Mouse (Mus musculus) MEL (cell line): ENCODE results near the gene Fam19a3. TPM values are rescaled to one million over a fixed set of nuclear protein-coding genes. Genes with fewer than 3 reads are reported as not detected.

Experiments used
- DNase-seq: peaks from one replicate; pipeline ENCODE4 v3.0.0; 2011; ENCODE audit warnings: low read depth, low spot score
- H3K27ac ChIP-seq: 2 replicates; pipeline ENCODE4 v1.5.1; 2012; ENCODE audit warnings: low read depth, mild to moderate bottlenecking, control low read depth, low read length, moderate library complexity; ENCODE audit not compliant: control insufficient read depth
- H3K27me3 ChIP-seq, 2 experiments: fragments of 150-350 bp in 1 of 2; sonication (generic) in 1 of 2; 2 replicates each; pipeline ENCODE4 v1.6.1; 2012; ENCODE audit warnings: low read length in 2 of 2, mild to moderate bottlenecking in 2 of 2, improper control_type of control experiment in 1 of 2, moderate library complexity in 1 of 2; ENCODE audit not compliant: insufficient read depth in 2 of 2, control insufficient read depth in 1 of 2
- H3K36me3 ChIP-seq, 2 experiments: 2 replicates each; pipeline ENCODE4 v1.6.1; 2012 to 2014; ENCODE audit warnings: low read length in 2 of 2, improper control_type of control experiment in 1 of 2, inconsistent platforms in 1 of 2, mild to moderate bottlenecking in 1 of 2; ENCODE audit not compliant: insufficient read depth in 2 of 2, control insufficient read depth in 1 of 2
- H3K4me1 ChIP-seq, 2 experiments: fragments of 150-350 bp in 1 of 2; sonication (generic) in 1 of 2; 2 replicates each; pipeline ENCODE4 v1.6.1; 2012; ENCODE audit warnings: low read length in 2 of 2, improper control_type of control experiment in 1 of 2, mild to moderate bottlenecking in 1 of 2; ENCODE audit not compliant: insufficient read depth in 2 of 2, control insufficient read depth in 1 of 2
- H3K4me3 ChIP-seq, 2 experiments: fragments of 150-350 bp in 1 of 2; sonication (generic) in 1 of 2; 2 replicates each; pipeline ENCODE4 v1.5.1; 2012; ENCODE audit warnings: low read depth in 2 of 2, low read length in 2 of 2, mild to moderate bottlenecking in 2 of 2, moderate library complexity in 2 of 2, control low read depth in 1 of 2, improper control_type of control experiment in 1 of 2; ENCODE audit not compliant: control insufficient read depth in 1 of 2, insufficient read depth in 1 of 2
- H3K79me2 ChIP-seq: 2 replicates; pipeline ENCODE4 v1.6.1; 2012; ENCODE audit warnings: mild to moderate bottlenecking, low read length, moderate library complexity; ENCODE audit not compliant: control insufficient read depth, poor library complexity, insufficient read depth
- H3K9ac ChIP-seq: 2 replicates; pipeline ENCODE4 v1.6.1; 2012; ENCODE audit warnings: low read depth, mild to moderate bottlenecking, control low read depth, low read length, moderate library complexity; ENCODE audit not compliant: control insufficient read depth, poor library complexity, severe bottlenecking
- H3K9me3 ChIP-seq: fragments of 150-350 bp; sonication (generic); replicated peaks from 2 replicates; pipeline ENCODE4 v1.6.1; 2012; ENCODE audit warnings: mild to moderate bottlenecking, low read length, improper control_type of control experiment, moderate library complexity; ENCODE audit not compliant: insufficient read depth
- E2F4 ChIP-seq: IDR thresholded peaks from 2 replicates; pipeline ENCODE4 v1.6.1; 2011; ENCODE audit warnings: low read depth, low read length, improper control_type of control experiment, borderline replicate concordance
- GABPA ChIP-seq: IDR thresholded peaks from 2 replicates; pipeline ENCODE4 v1.6.1; 2012; ENCODE audit warnings: low read depth, mild to moderate bottlenecking, inconsistent platforms, low read length, improper control_type of control experiment, moderate library complexity
- HCFC1 ChIP-seq: IDR thresholded peaks from 2 replicates; pipeline ENCODE4 v1.6.1; 2012; ENCODE audit warnings: low read depth, mild to moderate bottlenecking, inconsistent platforms, low read length, improper control_type of control experiment, moderate library complexity
- MAZ ChIP-seq: IDR thresholded peaks from 2 replicates; pipeline ENCODE4 v1.6.1; 2012; ENCODE audit warnings: low read depth, mild to moderate bottlenecking, inconsistent platforms, low read length, improper control_type of control experiment
- MEF2A ChIP-seq: IDR thresholded peaks from 2 replicates; pipeline ENCODE4 v1.6.1; 2014; ENCODE audit warnings: low read depth, mild to moderate bottlenecking, inconsistent platforms, low read length, improper control_type of control experiment; ENCODE audit not compliant: poor library complexity, insufficient replicate concordance, severe bottlenecking; ENCODE audit errors: extremely low read depth
- POLR2A ChIP-seq, 2 experiments: IDR thresholded peaks; 2 replicates each; pipeline ENCODE4 v1.6.1; 2011 to 2012; ENCODE audit warnings: low read length in 2 of 2, mild to moderate bottlenecking in 2 of 2, control low read depth in 1 of 2, improper control_type of control experiment in 1 of 2, low read depth in 1 of 2, moderate library complexity in 1 of 2; ENCODE audit not compliant: control insufficient read depth in 1 of 2, insufficient read depth in 1 of 2, poor library complexity in 1 of 2
- POLR2AphosphoS5 ChIP-seq: IDR thresholded peaks from 2 replicates; pipeline ENCODE4 v1.6.1; 2012; ENCODE audit warnings: low read depth, borderline replicate concordance, mild to moderate bottlenecking, inconsistent platforms, low read length, moderate library complexity, mixed read lengths
- RCOR1 ChIP-seq: IDR thresholded peaks from 2 replicates; pipeline ENCODE4 v1.6.1; 2012; ENCODE audit warnings: low read depth, mild to moderate bottlenecking, inconsistent platforms, low read length, improper control_type of control experiment
- TBP ChIP-seq: IDR thresholded peaks from 2 replicates; pipeline ENCODE4 v1.8.0; 2011; ENCODE audit warnings: low read depth, low read length, improper control_type of control experiment
- ZC3H11A ChIP-seq: IDR thresholded peaks from 2 replicates; pipeline ENCODE4 v1.6.1; 2012; ENCODE audit warnings: low read depth, mild to moderate bottlenecking, inconsistent platforms, low read length, improper control_type of control experiment
- ZMIZ1 ChIP-seq: IDR thresholded peaks from 2 replicates; pipeline ENCODE4 v1.6.1; 2012; ENCODE audit warnings: low read depth, mild to moderate bottlenecking, inconsistent platforms, low read length, improper control_type of control experiment, moderate library complexity
- polyA plus RNA-seq, 2 experiments: library from polyadenylated mRNA; stranded (reverse) in 1 of 2; unstranded in 1 of 2; fragments of >175 nt in 1 of 2; fragments of >200 nt in 1 of 2; gene quantifications; 2 replicates each; pipeline versions ENCODE4 v1.2.1 to v1.2.4; 2012; ENCODE audit warnings: low replicate concordance in 2 of 2, low read depth in 1 of 2; ENCODE audit not compliant: insufficient read length in 2 of 2, insufficient read depth in 1 of 2, missing spikeins in 1 of 2
- total RNA-seq: library from RNA; depleted of rRNA; stranded (reverse); fragments of 300-350 nt; gene quantifications from 2 replicates; pipeline ENCODE4 v1.2.3, GENCODE M21; 2012

The Fam19a3 gene
- total and polyA plus RNA-seq, 3 experiments, result 0.03 TPM; not detected in 2

- Histone ChIP-seq H3K9ac (no peak overlapping the region), H3K4me3 (no peak overlapping the region), H3K9me3 (no peaks in the 10 kb centered on the region), H3K27ac (no peak overlapping the region), H3K27me3 (no peaks in the 10 kb centered on the region), H3K79me2 (no peaks in the 10 kb centered on the region), H3K36me3 (peaks cover 0 to 2% of the 10 kb centered on the region in 2 experiments; a peak in 1 of 4 replicates), H3K4me1 (no peaks in the 10 kb centered on the region)
- no peak for DNase-seq
- TF ChIP-seq GABPA (no peak), MAZ (no peak)
Observed at GRCm38 (mm10) chr3:104800681-104801080, 19.0 kb upstream of the Fam19a3 start.

GRCm38 (mm10) chr3:104796430-104797082, 14.9 kb upstream of the Fam19a3 start:
- no peak overlapping the region for H3K27ac ChIP-seq
- H3K36me3 ChIP-seq, result peaks cover 0 to 13% of the 10 kb centered on the region in 2 experiments; a peak in 3 of 4 replicates
- no peaks in the 10 kb centered on the region for H3K27me3 ChIP-seq
- TF ChIP-seq TBP (no peak), MAZ (no peak), MEF2A (no peak)
- no peaks in the 10 kb centered on the region for H3K9me3 ChIP-seq
- H3K4me1 ChIP-seq, result peaks cover 4 to 11% of the 10 kb centered on the region in 2 experiments
- H3K4me3 ChIP-seq, result no peak overlapping the region
- DNase-seq, result no peak
- H3K9ac ChIP-seq, result no peak overlapping the region
- no peaks in the 10 kb centered on the region for H3K79me2 ChIP-seq

- TF ChIP-seq MEF2A (no peak), E2F4 (no peak), ZC3H11A (no peak), POLR2AphosphoS5 (no peak), HCFC1 (no peak), POLR2A (IDR thresholded peaks at IDR 0.05; ENCODE audit: control insufficient read depth in 1 of 2, insufficient read depth in 1 of 2, low read depth in 1 of 2, low read length in 2 of 2, poor library complexity in 1 of 2) (no peak), ZMIZ1 (no peak), RCOR1 (no peak)
- TF ChIP-seq, all 39 proteins: peak for 0
- peaks cover 4 to 11% of the 10 kb centered on the region in 2 experiments for H3K4me1 ChIP-seq
- no peak overlapping the region for H3K4me3 ChIP-seq
- no peak overlapping the region for H3K27ac ChIP-seq
- peaks cover 0 to 13% of the 10 kb centered on the region in 2 experiments; a peak in 3 of 4 replicates for H3K36me3 ChIP-seq
- H3K79me2 ChIP-seq, result no peaks in the 10 kb centered on the region
- peak; percentile 22 for DNase-seq
- H3K9ac ChIP-seq, result no peak overlapping the region
- H3K9me3 ChIP-seq, result no peaks in the 10 kb centered on the region
- H3K27me3 ChIP-seq, result no peaks in the 10 kb centered on the region
Observed at GRCm38 (mm10) chr3:104795661-104796340, 14.2 kb upstream of the Fam19a3 start.
